Mouse (Mus musculus) forebrain, embryonic 12.5 days (tissue): ENCODE results near the gene Fto. TPM values are rescaled to one million over a fixed set of nuclear protein-coding genes. Genes with fewer than 3 reads are reported as not detected.

ENCODE experiments used
- ATAC-seq: fragments of 200-750 bp; cut with Nextera tagmentation; 2 replicates; pipeline ENCODE4 v1.8.0; 2017; ENCODE audit warnings: moderate TSS enrichment; ENCODE audit not compliant: low FRiP score
- H3K27ac ChIP-seq: fragments of 300-500 bp; sonication (generic); 2 replicates; pipeline ENCODE4 v1.5.1; 2016; ENCODE audit warnings: mild to moderate bottlenecking
- H3K27me3 ChIP-seq: fragments of 300-500 bp; sonication (generic); 2 replicates; pipeline ENCODE4 v1.6.1; 2016; ENCODE audit warnings: mild to moderate bottlenecking
- H3K36me3 ChIP-seq: fragments of 300-500 bp; sonication (generic); replicated peaks from 2 replicates; pipeline ENCODE4 v1.6.1; 2016; ENCODE audit warnings: mild to moderate bottlenecking
- H3K4me1 ChIP-seq: fragments of 300-500 bp; sonication (generic); 2 replicates; pipeline ENCODE4 v1.6.1; 2016
- H3K4me2 ChIP-seq: fragments of 300-500 bp; sonication (generic); 2 replicates; pipeline ENCODE4 v1.6.1; 2016; ENCODE audit warnings: mild to moderate bottlenecking, moderate library complexity
- H3K4me3 ChIP-seq: fragments of 300-500 bp; sonication (generic); replicated peaks from 2 replicates; pipeline ENCODE4 v1.5.1; 2016; ENCODE audit warnings: mild to moderate bottlenecking
- H3K9ac ChIP-seq: fragments of 300-500 bp; sonication (generic); 2 replicates; pipeline ENCODE4 v1.6.1; 2016; ENCODE audit warnings: mild to moderate bottlenecking
- H3K9me3 ChIP-seq: fragments of 300-500 bp; sonication (generic); 2 replicates; pipeline ENCODE4 v1.6.1; 2016
- WGBS: fragments of 180-500 bp; shearing (Covaris S2); methylation state at CpG from one replicate; pipeline ENCODE4 v1.1.7; 2016; 5-methylcytosine and 5-hydroxymethylcytosine counted together
- polyA plus RNA-seq: library from polyadenylated mRNA; unstranded; fragments of >200 nt; fragmentation: Nextera tagmentation; extraction: Ambion mirVana; gene quantifications from 2 replicates; pipeline ENCODE4 v1.2.1, GENCODE M21; 2016

Gene Fto
- polyA plus RNA-seq, 1 experiment from 2014 or later: 105 TPM

GRCm38 (mm10) chr8:91487456-91487855, 174.1 kb downstream of the Fto start:
- no peak for ATAC-seq
- Histone ChIP-seq H3K9ac (no peak overlapping the region), H3K4me1 (peaks cover 34% of the 10 kb centered on the region; the same call in 1 of the 2 replicates), H3K36me3 (no peaks in the 10 kb centered on the region; the same call in 1 of the 2 replicates), H3K27ac (no peak overlapping the region), H3K4me2 (no peak overlapping the region), H3K4me3 (no peak overlapping the region), H3K27me3 (peaks cover 15% of the 10 kb centered on the region; the same call in 1 of the 2 replicates), H3K9me3 (no peaks in the 10 kb centered on the region)
- 94% methylated on average over 2 of the region's 2 CpGs for WGBS

DNA sequence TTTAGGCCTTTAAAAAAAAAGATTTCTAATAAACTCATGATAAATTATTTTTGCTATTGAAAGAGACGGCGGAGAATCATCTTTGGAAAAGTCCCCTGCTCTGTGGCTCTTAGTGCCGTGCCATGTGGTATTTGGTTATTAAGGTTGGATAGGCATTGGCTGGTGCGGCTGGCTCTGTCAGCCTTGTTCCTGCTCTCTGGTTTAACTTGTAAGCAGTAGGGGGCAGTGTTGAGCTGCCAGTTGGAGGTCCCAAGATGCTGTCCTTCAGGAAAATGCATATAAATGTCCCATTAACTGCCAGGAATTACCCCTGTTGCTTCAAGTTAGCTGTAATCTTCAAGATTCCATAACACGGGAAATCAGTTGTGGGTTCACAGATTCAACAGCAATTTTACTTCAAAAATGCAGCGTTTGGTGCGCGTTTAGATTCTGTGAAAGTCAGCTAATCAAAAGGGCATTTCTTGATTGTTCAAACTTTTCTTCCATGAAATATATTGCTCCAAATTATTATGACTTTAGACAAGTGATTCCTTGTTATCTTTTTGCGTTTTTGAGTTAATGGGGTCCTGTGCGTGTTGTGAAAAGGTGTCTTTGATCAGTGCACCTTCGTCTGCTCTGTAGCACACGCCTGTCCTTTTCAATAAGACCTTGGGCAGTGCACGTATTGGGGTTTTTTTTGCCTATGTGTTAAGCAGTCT, 174.9 kb downstream of the Fto start:
- 54% methylated on average over 13 of the region's 13 CpGs for WGBS
- peaks cover 31% of the 10 kb centered on the region; the same call in 1 of the 2 replicates for H3K4me1 ChIP-seq
- no peak for ATAC-seq
- no peak overlapping the region for H3K4me3 ChIP-seq
- peaks cover 18% of the 10 kb centered on the region; the same call in 1 of the 2 replicates for H3K27me3 ChIP-seq
- H3K4me2 ChIP-seq: no peak overlapping the region
- H3K9ac ChIP-seq: no peak overlapping the region
- no peaks in the 10 kb centered on the region for H3K9me3 ChIP-seq
- no peaks in the 10 kb centered on the region; the same call in 1 of the 2 replicates for H3K36me3 ChIP-seq
- H3K27ac ChIP-seq: no peak overlapping the region

DNA sequence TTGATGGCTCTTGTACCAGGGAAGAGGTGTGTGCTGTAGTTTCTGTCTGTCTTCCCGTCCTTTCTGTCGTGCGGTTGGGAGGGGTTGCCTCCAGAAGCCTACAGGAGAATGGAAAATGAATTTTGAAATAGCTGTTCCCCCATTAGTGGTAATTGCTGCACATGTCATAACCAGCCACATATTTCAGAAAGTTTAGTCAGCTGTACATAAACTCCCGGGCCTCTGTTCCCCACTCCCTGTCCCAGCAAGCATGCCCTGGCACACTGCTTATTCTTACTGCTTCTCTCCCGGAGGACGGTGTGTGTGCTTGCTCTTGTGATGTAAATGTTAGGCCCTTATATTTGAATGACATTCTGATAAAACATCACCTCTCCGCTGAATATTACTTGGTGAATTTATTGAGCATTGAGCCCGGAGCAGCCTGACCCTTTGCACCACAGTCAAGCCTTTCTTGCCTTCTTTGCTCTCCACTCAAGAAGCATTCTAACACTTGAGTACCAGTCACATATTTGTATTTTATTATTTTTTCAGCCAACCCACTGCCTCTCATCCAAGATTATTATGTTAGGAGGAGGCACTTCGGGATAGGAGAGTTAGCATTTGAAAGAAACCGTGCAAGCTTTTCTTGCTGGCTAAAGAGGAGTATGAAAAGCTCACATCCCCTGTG, 175.6 kb downstream of the Fto start:
- Histone ChIP-seq H3K27ac (no peak overlapping the region), H3K4me3 (no peak overlapping the region), H3K9ac (no peak overlapping the region), H3K4me2 (no peak overlapping the region), H3K4me1 (peaks cover 31% of the 10 kb centered on the region; the same call in 1 of the 2 replicates), H3K27me3 (peaks cover 18% of the 10 kb centered on the region; the same call in 1 of the 2 replicates), H3K36me3 (no peaks in the 10 kb centered on the region; the same call in 1 of the 2 replicates), H3K9me3 (no peaks in the 10 kb centered on the region)
- ATAC-seq: no peak
- WGBS: 67% methylated on average over 10 of the region's 10 CpGs

- H3K4me2 ChIP-seq: no peak overlapping the region
- H3K9ac ChIP-seq: no peak overlapping the region
- no peak for ATAC-seq
- no peak overlapping the region for H3K27ac ChIP-seq
- peaks cover 34% of the 10 kb centered on the region; the same call in 1 of the 2 replicates for H3K4me1 ChIP-seq
- H3K36me3 ChIP-seq: no peaks in the 10 kb centered on the region; the same call in 1 of the 2 replicates
- peaks cover 27% of the 10 kb centered on the region for H3K27me3 ChIP-seq
- no peaks in the 10 kb centered on the region for H3K9me3 ChIP-seq
- 73% methylated on average over 5 of the region's 5 CpGs for WGBS
- no peak overlapping the region for H3K4me3 ChIP-seq
These were observed 176.7 kb downstream of the Fto start for GRCm38 (mm10) chr8:91490065-91490464.

DNA sequence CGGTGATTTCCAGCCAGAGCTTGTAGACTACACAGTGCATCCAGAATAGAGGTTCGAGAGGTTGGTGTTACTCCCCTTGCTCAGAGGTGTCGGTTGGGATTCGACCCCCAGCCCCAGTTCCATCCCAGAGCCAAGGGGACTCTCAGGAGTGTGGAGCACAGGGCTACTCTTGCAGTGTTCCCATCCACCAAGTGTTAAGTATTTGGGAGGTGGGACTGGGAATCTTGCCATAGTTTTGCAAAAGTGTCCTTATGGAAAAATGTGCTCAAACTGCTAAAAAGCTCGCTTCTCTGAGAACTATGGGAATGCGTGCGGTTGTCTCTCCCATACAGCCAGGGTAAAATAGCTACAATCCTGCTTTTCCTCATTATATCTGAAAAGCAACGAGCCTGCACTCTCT, 180.0 kb downstream of the Fto start:
- no peak overlapping the region for H3K4me3 ChIP-seq
- H3K36me3 ChIP-seq: no peaks in the 10 kb centered on the region
- WGBS: 85% methylated on average over 8 of the region's 8 CpGs
- peaks cover 28% of the 10 kb centered on the region for H3K27me3 ChIP-seq
- H3K4me2 ChIP-seq: no peak overlapping the region
- no peak for ATAC-seq
- H3K27ac ChIP-seq: no peak overlapping the region
- H3K9ac ChIP-seq: no peak overlapping the region
- peaks cover 39% of the 10 kb centered on the region for H3K4me1 ChIP-seq
- H3K9me3 ChIP-seq: no peaks in the 10 kb centered on the region

GRCm38 (mm10) chr8:91494501-91495259, 181.4 kb downstream of the Fto start:
- H3K9ac ChIP-seq: no peak overlapping the region
- H3K27me3 ChIP-seq: peaks cover 21% of the 10 kb centered on the region
- peaks cover 26% of the 10 kb centered on the region for H3K4me1 ChIP-seq
- no peaks in the 10 kb centered on the region for H3K36me3 ChIP-seq
- no peak overlapping the region for H3K4me3 ChIP-seq
- no peak overlapping the region for H3K27ac ChIP-seq
- H3K9me3 ChIP-seq: no peaks in the 10 kb centered on the region
- no peak overlapping the region for H3K4me2 ChIP-seq
- WGBS: 58% methylated on average over 10 of the region's 10 CpGs
- ATAC-seq: no peak

DNA sequence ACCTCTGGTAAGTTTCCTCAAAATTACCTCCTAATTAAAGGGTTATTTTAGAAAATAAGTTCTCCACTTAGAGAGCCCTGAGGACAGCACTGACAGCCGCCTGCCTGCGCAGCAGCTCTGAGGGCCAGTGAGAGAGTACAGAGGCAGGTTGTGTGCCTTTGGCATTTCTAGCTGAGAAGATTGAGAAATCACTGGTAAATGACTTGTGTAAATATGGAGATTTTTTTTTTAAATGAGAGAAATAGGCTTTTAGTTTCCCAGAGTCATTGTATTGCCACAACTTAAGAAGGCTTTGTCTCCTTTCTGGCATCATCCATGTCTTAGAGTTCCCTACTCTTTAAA, 181.9 kb downstream of the Fto start:
- WGBS: 42% methylated on average over 2 of the region's 2 CpGs
- Histone ChIP-seq H3K4me3 (no peak overlapping the region), H3K9ac (no peak overlapping the region), H3K4me2 (no peak overlapping the region), H3K36me3 (no peaks in the 10 kb centered on the region), H3K9me3 (no peaks in the 10 kb centered on the region), H3K27me3 (peaks cover 21% of the 10 kb centered on the region), H3K27ac (no peak overlapping the region), H3K4me1 (peaks cover 21% of the 10 kb centered on the region)
- no peak for ATAC-seq

- Histone ChIP-seq H3K4me2 (no peak overlapping the region), H3K9me3 (no peaks in the 10 kb centered on the region), H3K27ac (no peak overlapping the region), H3K4me1 (peaks cover 20% of the 10 kb centered on the region), H3K4me3 (no peak overlapping the region), H3K36me3 (no peaks in the 10 kb centered on the region), H3K27me3 (peaks cover 19% of the 10 kb centered on the region), H3K9ac (no peak overlapping the region)
- no peak for ATAC-seq
These were observed 182.7 kb downstream of the Fto start for GRCm38 (mm10) chr8:91496000-91496399.

GRCm38 (mm10) chr8:91496936-91497335, 183.6 kb downstream of the Fto start:
- H3K4me3 ChIP-seq: no peak overlapping the region
- no peaks in the 10 kb centered on the region for H3K36me3 ChIP-seq
- H3K27ac ChIP-seq: no peak overlapping the region
- H3K4me1 ChIP-seq: peaks cover 12% of the 10 kb centered on the region
- peaks cover 28% of the 10 kb centered on the region for H3K27me3 ChIP-seq
- H3K9ac ChIP-seq: no peak overlapping the region
- no peaks in the 10 kb centered on the region for H3K9me3 ChIP-seq
- WGBS: 56% methylated on average over 7 of the region's 7 CpGs
- no peak for ATAC-seq
- no peak overlapping the region for H3K4me2 ChIP-seq

DNA sequence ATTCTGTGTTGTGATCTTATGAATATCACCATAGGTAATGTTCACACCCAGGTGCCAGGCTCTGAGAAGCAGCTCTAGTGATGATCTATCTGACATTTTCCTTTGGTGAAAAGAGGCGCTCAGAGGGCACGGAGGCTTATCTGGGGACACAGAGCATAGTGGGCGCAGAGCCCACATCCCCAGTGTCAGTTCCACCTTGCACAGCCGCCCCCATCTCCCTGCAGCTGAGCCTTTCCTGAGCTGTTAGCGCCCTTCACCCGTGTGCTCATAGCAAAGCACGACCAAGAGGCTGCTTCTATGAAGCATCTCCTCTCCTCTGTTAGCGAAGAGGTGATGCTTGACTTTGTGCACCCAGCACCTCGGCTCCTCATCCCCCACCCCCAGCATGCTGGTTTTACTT, 185.3 kb downstream of the Fto start:
- H3K27ac ChIP-seq: no peak overlapping the region
- H3K9me3 ChIP-seq: no peaks in the 10 kb centered on the region
- H3K36me3 ChIP-seq: no peaks in the 10 kb centered on the region
- no peak for ATAC-seq
- no peak overlapping the region for H3K4me2 ChIP-seq
- no peak overlapping the region for H3K4me3 ChIP-seq
- 84% methylated on average over 9 of the region's 9 CpGs for WGBS
- H3K27me3 ChIP-seq: peaks cover 33% of the 10 kb centered on the region
- H3K9ac ChIP-seq: no peak overlapping the region
- peaks cover 29% of the 10 kb centered on the region for H3K4me1 ChIP-seq

- H3K4me1 ChIP-seq: peaks cover 34% of the 10 kb centered on the region
- H3K36me3 ChIP-seq: no peaks in the 10 kb centered on the region
- no peak overlapping the region for H3K9ac ChIP-seq
- WGBS: 75% methylated on average over 2 of the region's 2 CpGs
- H3K27me3 ChIP-seq: peaks cover 39% of the 10 kb centered on the region
- no peak overlapping the region for H3K27ac ChIP-seq
- H3K4me2 ChIP-seq: no peak overlapping the region
- H3K9me3 ChIP-seq: no peaks in the 10 kb centered on the region
- ATAC-seq: no peak
- no peak overlapping the region for H3K4me3 ChIP-seq
These were observed 186.0 kb downstream of the Fto start for GRCm38 (mm10) chr8:91499303-91499702.

- no peak for ATAC-seq
- Histone ChIP-seq H3K9ac (no peak overlapping the region), H3K4me1 (peaks cover 23% of the 10 kb centered on the region), H3K36me3 (no peaks in the 10 kb centered on the region), H3K9me3 (no peaks in the 10 kb centered on the region), H3K4me3 (no peak overlapping the region), H3K27me3 (peaks cover 54% of the 10 kb centered on the region), H3K27ac (no peak overlapping the region), H3K4me2 (no peak overlapping the region)
- WGBS: 81% methylated on average over 11 of the region's 11 CpGs
These were observed 188.8 kb downstream of the Fto start for GRCm38 (mm10) chr8:91501960-91502600.
